Mouse (Mus musculus): ENCODE results near the gene Srrm4. TPM values are rescaled to one million over a fixed set of nuclear protein-coding genes. Genes with fewer than 3 reads are reported as not detected.
A peak's percentile ranks its signal among the peaks of the same experiment; 100 is the strongest.

The Srrm4 gene
- total RNA-seq (2022): 10 to 100 TPM; 23.7 to 26.4 (median 24.6) TPM

- peak; percentile 85 to 87 for DNase-seq (ENCODE audit: low spot score in 2 of 2)
These were observed at the start of gene Srrm4 for GRCm38 (mm10) chr5:116591346-116592048. TSS of gene Srrm4 (minus strand) at chr5:116591817.

DNA sequence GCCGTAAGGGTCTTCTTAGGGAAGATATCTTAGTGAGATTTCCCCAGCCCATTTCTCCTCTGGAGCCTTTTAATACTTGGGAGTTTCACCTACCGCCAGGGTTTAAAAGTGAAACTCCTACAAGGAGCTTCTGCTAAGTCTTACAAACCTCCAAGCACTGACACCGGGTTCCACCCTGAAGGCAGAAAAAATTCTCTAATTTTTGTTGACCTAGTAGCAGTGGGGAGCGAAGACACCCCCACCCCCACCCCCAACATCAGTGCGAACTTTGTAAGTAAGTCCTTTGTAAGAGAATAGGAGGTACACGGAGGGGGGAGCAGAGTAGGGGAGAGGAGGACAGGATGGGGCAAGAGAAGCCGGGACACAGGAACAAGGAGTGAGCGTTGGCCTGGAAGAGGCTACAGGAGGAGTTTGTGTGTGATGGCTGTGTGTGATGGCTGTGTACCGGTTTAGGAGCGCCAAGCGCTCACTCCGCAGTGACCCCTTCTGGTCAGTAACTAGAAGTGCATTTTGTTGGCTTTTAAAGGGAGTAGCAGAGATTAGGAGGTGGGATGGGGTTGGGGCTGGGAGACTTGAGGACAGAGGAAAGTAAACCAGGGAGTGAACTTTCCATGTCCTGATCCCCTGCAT is 1.3 kb upstream of the Srrm4 start:
- peak in 1 of 2 experiments; percentile 26 for DNase-seq (ENCODE audit: low spot score in 2 of 2)

- DNase-seq (ENCODE audit: low spot score in 2 of 2): no peak
These were observed 608 bp upstream of the Srrm4 start for GRCm38 (mm10) chr5:116592049-116592800.

- DNase-seq (ENCODE audit: low spot score in 2 of 2): no peak
These were observed 919 bp downstream of the Srrm4 start for GRCm38 (mm10) chr5:116590698-116591097.

DNA sequence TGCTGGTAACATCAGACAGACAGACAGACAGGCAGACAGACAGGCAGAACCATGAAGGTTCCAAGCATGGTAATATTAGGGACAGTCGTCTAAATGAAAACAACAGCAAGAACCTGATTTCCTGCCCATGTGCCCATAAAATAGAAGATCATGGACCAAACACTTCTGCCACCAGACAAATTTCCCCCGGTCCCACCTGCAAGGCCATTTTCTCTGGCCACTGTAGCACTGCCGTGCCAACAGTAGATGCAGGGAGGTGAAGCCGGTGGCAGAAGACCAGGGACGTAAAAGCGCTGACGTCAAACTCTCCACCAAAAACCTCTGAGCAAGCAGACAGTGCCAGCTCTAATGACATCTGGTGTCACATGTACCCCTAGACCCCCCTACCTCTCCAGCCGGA is 2.0 kb downstream of the Srrm4 start:
- DNase-seq (ENCODE audit: low spot score in 2 of 2): no peak

DNA sequence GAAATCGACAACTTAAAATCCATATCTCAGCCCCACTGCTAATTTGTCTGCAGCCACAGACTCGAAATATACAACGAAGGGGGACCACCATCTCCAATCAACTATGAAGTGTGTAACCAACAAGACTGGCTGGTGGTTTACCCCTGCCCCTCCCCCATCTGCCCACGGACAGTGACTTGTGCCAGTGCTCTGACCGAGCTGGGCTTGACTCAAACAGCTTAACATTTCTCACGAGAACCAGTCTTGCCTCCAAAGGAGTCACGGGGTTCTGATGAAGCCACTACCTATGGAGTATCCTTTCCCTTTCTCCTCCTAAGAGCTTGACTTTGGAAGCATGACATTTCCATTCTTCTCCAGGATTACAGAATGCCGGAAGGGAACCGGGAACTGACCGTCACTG is 2.8 kb downstream of the Srrm4 start:
- no peak for DNase-seq (ENCODE audit: low spot score in 2 of 2)

DNA sequence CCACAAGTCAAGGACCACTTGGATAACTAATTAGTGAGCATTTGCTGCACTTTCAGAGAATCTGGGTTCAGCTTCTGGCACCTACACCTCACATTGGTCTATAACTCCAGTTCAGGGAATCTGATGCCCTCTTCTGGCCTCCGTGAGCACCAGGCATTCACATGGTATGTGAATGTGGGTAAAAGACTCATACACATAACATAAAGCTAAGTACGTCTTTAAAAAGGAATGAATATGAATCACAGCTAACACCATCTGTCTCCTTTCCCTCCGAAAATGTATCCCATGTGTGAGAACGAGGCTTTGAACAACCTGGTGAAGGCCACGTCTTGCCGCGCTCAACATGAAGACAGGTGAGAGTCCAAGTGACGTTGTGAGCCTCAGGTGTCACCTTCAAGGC is 12.1 kb downstream of the Srrm4 start:
- DNase-seq (ENCODE audit: low spot score in 2 of 2): no peak

GRCm38 (mm10) chr5:116577082-116577481 is 14.5 kb downstream of the Srrm4 start:
- no peak for DNase-seq (ENCODE audit: low spot score in 2 of 2)

- DNase-seq (ENCODE audit: low spot score in 2 of 2): no peak
These were observed 18.3 kb downstream of the Srrm4 start for GRCm38 (mm10) chr5:116573307-116573706.

DNA sequence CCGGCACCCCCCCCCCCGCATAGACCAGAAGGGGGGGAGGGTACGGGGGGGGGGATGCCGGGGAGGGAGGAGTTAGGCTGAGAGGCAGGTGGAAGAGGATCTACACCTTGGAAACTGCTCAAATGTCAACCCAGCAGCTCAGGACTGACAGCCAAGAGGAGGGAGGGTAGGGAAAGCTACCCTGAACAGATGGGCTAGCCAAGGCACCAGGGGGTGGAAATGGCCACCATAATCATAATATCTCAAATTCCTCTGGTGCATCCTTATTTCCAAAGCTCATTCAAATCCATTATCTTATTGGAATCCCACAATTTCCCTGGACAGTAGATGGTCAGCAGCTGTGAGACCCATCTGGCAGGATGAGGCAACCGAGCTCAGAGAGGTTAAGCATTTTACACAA is 19.7 kb downstream of the Srrm4 start:
- no peak for DNase-seq (ENCODE audit: low spot score in 2 of 2)

- DNase-seq (ENCODE audit: low spot score in 2 of 2): no peak
These were observed 20.3 kb downstream of the Srrm4 start for GRCm38 (mm10) chr5:116571232-116571861.

- no peak for DNase-seq (ENCODE audit: low spot score in 2 of 2)
These were observed 21.1 kb downstream of the Srrm4 start for GRCm38 (mm10) chr5:116570566-116570965.

DNA sequence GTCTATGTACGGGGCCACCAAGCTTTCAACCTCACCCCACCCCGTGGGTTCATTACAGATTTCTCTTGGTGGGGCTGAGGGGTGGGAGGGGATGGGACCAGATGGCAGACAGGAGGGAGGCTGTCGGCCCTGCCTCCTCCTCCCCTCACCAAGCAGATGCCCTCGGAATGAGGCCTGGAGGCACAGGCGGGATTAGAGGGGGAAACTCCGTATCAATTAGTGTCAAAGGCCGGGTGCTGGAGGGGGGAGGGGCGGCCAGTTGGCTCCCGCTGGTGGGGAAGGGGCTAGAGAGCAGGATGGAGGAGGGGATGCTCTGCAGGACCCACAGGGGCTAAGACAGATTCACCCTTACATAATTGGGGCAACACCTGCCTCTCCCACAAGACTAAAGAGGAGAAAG is 22.0 kb downstream of the Srrm4 start:
- DNase-seq (ENCODE audit: low spot score in 2 of 2): no peak

DNA sequence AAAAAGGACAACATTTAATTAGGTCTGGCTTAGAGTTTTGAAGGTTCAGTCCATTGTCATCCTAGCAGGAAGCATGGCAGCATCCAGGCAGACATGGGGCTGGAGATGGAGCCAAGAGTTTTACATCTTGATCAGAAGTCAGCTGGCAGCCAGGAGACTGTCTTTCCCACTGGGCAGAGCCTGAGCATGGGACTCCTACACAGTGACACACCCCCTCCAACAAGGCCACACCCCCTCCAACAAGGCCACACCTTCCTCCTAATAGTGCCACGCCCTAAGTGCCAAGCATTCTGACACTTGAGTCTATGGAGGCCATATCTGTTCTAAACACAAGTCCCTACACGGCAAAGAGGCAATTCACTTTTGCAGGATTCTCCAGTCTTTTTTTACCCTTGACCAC is 23.6 kb downstream of the Srrm4 start:
- DNase-seq (ENCODE audit: low spot score in 2 of 2): no peak

- no peak for DNase-seq (ENCODE audit: low spot score in 2 of 2)
These were observed 24.3 kb downstream of the Srrm4 start for GRCm38 (mm10) chr5:116567298-116567697.

DNA sequence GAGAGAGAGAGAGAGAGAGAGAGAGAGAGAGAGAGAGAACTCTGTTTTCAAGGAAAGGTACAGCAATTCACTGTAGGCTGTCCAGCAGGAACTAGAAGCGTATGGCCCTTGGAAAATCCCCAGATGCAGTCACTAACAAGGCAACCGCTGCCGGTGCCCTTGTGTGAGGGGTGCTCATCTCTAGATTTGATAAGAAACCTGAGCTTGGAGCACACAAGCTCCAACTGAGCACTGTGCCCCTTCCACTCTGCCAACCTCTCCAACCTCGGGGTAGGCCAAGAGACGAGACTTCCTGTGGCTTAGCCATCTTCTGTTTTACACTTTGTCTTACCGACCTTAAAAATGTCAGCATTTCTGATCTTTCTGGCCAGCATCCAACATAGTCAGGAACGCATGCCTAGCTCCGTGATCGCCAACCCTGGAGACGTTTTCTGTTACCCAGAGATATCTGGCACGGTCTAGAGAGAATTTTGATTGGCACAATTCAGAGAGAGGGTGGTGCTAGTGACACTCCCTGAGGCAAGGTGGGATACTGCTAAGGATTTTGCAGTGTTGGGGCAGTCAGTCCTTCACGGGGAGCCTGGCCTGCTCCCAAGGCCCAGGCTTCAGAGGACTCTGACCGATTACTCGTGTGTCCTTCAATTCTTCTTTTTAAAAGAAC is 25.1 kb downstream of the Srrm4 start:
- DNase-seq (ENCODE audit: low spot score in 2 of 2): no peak

- DNase-seq (ENCODE audit: low spot score in 2 of 2): no peak
These were observed 26.0 kb downstream of the Srrm4 start for GRCm38 (mm10) chr5:116565573-116565972.

DNA sequence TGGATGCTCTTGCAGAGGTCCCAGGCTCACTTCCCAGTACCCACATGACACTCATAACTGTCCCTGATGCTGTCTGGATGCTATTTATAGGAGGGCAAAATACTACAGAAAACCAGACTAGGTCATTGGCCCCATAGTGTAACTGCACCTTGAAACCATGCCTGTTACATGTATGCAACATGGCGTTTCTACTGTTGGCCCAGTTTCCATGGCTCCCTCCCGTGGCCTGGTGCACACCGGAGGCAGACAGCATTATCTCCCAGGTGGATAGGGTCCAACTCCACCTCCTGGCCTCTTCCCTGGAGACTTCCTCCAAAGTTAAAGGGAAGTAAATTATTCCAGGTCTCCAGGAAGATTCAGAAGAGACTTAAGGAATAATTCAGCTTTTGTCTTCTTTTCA is 27.2 kb downstream of the Srrm4 start:
- DNase-seq (ENCODE audit: low spot score in 2 of 2): no peak

GRCm38 (mm10) chr5:116563713-116564112 is 27.9 kb downstream of the Srrm4 start:
- no peak for DNase-seq (ENCODE audit: low spot score in 2 of 2)

GRCm38 (mm10) chr5:116559091-116559490 is 32.5 kb downstream of the Srrm4 start:
- peak in 1 of 2 experiments; percentile 46 for DNase-seq (ENCODE audit: low spot score in 2 of 2)

DNA sequence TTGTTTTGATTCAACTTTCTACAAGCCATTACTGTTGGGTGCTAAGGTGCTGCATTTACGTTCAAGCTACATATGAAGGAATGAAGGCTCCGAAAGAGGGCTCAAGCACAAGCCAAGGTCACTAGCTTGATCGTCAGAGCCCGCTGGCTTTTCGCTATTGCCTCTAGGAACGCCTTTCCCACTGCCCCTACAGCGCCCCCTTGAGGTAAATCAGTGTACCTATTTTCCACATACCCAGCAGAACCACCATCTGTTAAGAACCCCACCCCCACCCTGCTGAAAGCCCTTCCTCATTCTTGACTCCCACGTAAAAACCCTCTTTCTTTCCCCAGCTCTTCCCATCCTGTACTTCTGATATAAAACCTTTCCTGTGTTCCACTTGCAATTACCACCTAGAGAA is 35.0 kb downstream of the Srrm4 start:
- no peak for DNase-seq (ENCODE audit: low spot score in 2 of 2)
